Mouse (Mus musculus) C2C12 (cell line): ENCODE measurements at regions not wholly inside any gene's neighbourhood (a gene's known extent, or its start where the extent isn't known, plus 50 kb on each side); places are given as distances from the start of the nearest gene placed in this dataset.

Source experiments
- CEBPB ChIP-seq: IDR thresholded peaks from one replicate; pipeline ENCODE4 v1.6.1; 2011; ENCODE audit warnings: low read depth, mild to moderate bottlenecking, control low read depth, moderate library complexity
- CTCF ChIP-seq: IDR thresholded peaks from one replicate; pipeline ENCODE4 v1.5.1; 2011; ENCODE audit not compliant: control insufficient read depth, insufficient read depth, insufficient read length
- FOSL1 ChIP-seq: IDR thresholded peaks from one replicate; pipeline ENCODE4 v1.8.0; 2011; ENCODE audit warnings: mild to moderate bottlenecking, low read length; ENCODE audit not compliant: poor library complexity, insufficient read depth, severe bottlenecking
- MAX ChIP-seq: IDR thresholded peaks from one replicate; pipeline ENCODE4 v1.6.1; 2011; ENCODE audit warnings: mild to moderate bottlenecking, control low read depth
- MYOD1 ChIP-seq: IDR thresholded peaks from one replicate; pipeline ENCODE4 v1.6.1; 2011; ENCODE audit warnings: low read depth; ENCODE audit not compliant: control insufficient read depth, insufficient read length
- MYOG ChIP-seq: IDR thresholded peaks from one replicate; pipeline ENCODE4 v1.6.1; 2011; ENCODE audit not compliant: control insufficient read depth, insufficient read length; ENCODE audit errors: extremely low read depth
- USF1 ChIP-seq: IDR thresholded peaks from one replicate; pipeline ENCODE4 v1.6.1; 2011; ENCODE audit warnings: low read depth, mild to moderate bottlenecking, control low read depth, moderate library complexity

DNA sequence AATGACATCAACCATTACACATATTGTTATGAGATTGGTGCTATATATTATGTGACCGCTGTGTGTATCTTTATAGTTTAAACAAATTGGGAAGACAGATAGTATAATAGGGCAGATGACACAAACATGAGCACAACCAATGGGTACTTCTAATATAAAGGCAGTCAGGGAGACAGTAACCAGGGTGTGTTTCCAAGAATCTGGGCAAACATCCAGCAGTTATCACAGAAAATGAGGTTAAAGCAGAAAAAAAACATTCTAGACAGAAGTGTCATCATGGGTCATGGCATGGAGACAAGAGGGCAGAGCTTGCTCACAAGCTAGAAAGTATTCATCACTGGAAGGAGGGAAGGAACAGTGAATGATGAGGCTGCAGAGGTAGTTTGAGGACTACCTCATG is 129.8 kb upstream of the Arhgap42 start:
- TF ChIP-seq CTCF, result no peak
- TF ChIP-seq USF1, result no peak
- TF ChIP-seq FOSL1, result no peak
- no peak for TF ChIP-seq MAX
- no peak for TF ChIP-seq MYOD1
- no peak for TF ChIP-seq CEBPB
- TF ChIP-seq MYOG, result no peak
